Mouse (Mus musculus): ENCODE results near the gene Tnfaip3.

Tnfaip3 gene

DNA sequence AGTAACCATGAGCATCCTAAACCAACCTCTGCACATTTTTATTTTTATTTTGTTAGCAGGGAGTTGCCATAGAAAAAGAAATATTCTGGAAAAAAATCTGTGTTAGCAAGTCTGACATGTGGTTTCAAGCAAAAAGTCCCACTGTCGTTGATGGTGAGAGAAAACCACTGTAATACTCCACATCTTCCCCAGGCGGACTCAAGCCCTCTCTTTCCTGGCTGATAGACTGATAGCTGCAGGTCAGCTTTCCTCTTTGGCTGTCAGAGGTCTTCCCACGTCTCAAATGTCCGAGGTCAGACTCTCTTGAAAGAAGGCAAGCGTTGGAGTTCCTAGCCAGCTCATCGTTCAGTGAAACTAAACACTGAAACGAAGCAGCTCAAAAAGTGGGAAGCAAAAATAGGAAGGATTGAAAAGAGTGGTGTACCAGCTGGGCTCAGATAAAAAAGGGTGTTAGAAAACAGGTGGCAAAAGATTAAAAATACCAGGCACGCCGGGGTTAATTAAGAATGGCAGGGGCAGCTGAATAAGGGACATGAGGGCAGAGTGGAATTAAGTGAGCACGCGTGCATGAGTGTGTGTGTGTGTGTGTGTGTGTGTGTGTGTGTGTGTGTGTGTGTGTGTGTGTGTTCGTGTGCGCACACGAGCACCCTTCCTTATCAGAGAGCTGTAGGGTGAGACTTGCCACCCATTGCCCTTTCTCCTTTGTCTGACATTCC is 55.5 kb downstream of the Tnfaip3 start:
- DNase-seq = no peak

DNA sequence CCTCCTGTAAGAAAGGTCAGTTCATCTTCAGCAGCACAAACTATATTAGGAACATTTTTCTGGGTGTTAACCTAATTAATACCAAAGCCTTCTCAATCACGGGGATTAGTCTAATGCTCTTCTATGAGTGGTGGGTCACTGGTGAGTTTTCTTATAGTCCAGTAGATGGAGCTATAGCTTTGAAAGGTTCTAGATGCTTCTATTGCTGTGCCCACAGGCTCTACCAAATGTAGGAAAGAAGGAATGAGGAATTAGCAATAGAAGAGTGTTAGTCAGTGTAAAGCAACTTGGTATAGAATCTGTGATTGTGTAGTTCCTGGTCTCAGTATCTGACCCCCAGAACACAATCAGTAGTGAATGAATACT is 61.8 kb downstream of the Tnfaip3 start:
- DNase-seq = no peak

DNA sequence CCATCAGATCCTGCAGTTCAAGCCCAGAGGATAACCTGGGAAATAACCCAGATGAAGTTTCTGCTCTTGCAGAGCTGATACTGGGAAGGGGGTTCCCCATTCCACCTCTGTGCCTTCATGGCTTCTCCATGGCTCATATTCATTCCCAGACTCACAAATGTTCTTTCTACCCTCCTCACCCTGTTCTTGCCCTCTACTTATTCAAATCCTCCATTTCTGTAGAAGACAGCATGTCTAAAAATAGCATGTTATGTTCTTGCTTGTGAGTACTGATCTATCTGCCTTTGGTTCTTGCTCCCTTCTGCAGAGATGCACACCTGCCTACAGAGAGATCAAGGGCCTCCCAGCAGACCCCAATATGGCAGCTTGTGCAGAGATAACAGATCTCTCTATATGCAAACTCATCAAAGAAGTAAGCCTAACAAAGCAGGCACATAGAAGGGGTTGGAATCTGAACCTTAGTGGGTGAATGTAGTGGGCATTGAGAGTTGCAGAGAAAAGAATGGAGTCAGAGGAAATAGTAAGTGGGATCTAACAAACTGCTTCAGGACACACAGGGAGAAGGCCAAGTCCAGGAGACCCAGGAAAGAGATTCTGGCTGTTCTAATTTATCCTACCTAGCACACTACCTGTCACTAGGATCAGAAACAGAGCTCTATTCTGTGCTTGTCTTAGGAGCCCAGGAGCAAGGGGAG is 62.3 kb downstream of the Tnfaip3 start:
- peak; percentile 53 to 79 for DNase-seq

All from thymus, postnatal 36 days (tissue).